Mouse (Mus musculus) embryo, embryonic 10 days (tissue): ENCODE measurements around the gene Zswim1.
"Not testable (repeated sequence)": the region's sequence is repeated elsewhere in the genome, so short reads cannot be mapped to it uniquely, and the experiment has no call there.

Experiments
- DNase-seq: peaks from one replicate; pipeline ENCODE4 v3.0.0-alpha.2; 2015; ENCODE audit warnings: low spot score

Zswim1 gene

GRCm38 (mm10) chr2:164829090-164829489 lies 6.6 kb downstream of the Zswim1 start:
- DNase-seq = no peak

DNA sequence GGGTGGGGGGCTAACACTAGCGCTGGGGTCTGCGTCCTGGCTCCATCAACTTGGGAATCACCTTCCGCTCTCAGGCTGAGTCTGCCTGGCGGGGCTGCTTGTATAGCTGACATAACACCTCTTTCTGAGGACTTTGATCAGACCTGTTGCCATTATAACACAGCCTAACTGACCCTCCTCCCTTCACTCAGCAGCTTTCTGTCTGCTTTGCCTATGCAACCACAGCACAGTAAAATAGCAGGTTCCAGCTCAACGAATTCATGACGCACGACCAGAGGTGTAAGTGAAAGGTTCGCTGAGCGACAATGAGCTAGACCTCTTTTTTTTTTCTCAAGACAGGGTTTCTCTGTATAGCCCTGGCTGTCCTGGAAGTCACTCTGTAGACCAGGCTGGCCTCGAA lies 8.5 kb downstream of the Zswim1 start:
- DNase-seq = no peak

GRCm38 (mm10) chr2:164832032-164832747 lies 9.7 kb downstream of the Zswim1 start:
- DNase-seq = no peak

DNA sequence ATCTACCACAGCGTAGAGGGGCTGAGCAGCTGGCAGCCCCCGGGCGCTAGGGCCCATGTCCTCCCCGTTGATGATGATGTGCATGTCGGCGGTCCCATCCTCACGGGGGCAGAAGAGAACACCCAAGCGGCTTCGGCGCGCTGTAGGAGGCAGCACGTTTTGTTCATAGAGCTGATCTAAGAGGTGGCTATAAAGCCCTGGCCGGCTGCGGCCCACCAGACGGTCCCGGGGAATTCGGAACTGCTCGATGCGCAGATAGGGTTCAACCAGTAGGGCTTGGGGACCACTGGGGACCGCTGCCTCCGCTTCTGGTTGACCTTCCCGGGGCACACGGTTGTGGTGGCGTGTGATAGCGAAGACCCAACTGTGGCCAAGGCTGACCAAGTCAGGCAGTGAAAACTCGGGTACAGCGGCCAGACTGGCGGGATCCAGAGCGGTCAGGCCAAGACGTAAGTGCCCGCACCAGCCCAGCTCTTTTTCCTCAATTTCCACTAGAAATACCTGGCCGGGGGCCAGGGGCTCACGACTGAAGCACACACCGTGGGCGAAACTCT lies 10.3 kb downstream of the Zswim1 start, which contains the start of gene Ctsa:
Gene Ctsa, plus strand, starts transcription at position 126 of the 554 bp plus-strand sequence.
- DNase-seq = peak; percentile 88

DNA sequence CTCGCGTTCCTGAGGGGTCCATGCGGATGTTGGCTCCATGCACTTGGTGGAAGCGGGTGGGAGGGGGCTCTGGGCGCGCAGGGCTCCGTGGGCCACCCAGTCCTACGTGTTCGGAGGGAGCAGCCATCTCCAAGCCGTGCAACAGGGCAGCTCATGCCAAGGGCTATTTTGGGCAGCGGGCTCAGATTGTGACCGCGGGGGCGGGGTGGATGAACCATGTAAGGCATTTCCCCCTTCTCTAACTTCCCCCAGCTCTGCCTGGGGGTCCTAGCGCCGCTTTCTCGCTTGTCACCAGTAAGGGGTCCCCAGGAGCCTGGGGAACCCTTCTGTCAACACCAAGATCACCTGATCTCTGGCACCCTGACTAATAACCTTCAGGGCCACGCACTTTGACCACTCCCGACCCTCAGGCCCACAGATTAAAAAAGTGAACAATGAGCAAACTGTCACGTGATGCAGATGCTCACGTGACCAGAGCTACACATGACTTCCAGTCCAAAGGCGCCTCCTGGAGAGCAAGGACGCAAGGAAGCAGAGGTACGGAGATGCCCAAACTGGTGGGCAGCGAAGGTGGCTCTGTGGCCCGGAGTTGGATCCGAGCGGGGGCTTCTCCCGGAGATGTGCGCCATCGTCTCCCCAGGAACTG lies 11.0 kb downstream of the Zswim1 start, which contains the start of gene Neurl2:
Gene Neurl2, minus strand, starts transcription at position 143 of the 646 bp plus-strand sequence.
- peak; percentile 98 for DNase-seq

DNA sequence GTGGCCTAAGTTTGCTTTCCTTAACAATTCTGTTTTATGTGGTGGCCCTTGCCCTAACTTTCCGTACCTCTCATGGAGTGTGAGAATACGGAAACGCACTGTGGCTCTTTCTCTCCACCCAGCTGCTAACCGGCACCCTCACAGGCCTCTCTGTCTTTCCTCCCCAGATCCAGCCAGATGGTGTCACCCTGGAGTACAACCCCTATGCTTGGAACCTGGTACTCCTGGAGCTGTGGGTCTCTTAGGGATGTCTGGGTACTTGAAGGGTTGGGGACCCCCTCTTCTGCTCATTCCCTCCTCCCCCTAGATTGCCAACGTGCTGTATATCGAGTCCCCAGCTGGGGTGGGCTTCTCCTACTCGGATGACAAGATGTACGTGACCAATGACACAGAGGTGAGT lies 12.0 kb downstream of the Zswim1 start:
- DNase-seq = no peak

- DNase-seq = no peak
Measured at GRCm38 (mm10) chr2:164835164-164835563, 12.7 kb downstream of the Zswim1 start.

- no peak for DNase-seq
Measured at GRCm38 (mm10) chr2:164845782-164846181, 23.3 kb downstream of the Zswim1 start.

- DNase-seq = no peak
Measured at GRCm38 (mm10) chr2:164850061-164850460, 27.6 kb downstream of the Zswim1 start.

- DNase-seq = not testable (repeated sequence)
Measured at GRCm38 (mm10) chr2:164855572-164855971, 33.1 kb downstream of the Zswim1 start.

DNA sequence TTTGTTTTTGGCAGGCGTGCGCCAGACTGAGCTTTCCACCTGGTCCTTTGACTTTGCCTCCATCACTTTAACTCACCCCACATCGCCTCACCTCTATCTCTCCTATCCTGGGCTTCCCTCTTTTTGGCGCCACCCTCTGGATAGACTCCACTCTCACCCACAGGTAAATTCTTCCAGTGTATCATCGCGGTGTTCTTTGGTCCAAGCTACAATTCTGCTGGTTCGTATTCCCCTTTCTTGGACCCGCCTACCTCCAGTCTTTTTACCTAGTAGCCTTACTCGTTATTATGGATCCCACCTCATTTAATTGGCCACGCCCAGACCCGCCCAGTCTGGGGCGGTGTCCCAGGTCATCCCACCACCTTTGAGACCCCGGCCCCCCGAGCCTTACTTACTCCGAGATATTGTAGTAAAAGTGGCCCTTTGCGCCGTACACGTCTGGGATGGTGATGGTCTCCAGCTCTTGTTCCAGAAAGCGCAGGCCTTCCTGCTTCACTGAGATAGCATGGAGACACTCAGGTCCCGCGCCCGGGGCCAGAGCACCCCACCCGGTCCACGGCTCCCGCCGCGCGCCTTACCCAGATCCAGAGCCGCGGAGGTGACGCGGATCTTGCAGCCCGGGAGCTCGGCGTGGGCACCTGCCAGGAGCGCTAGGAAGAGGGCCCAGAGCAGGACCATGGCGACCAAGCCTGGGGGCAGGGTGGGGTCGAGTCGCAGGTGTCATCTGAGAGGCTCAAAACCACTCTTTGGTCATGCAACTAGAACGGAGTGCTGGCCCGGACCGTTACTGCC lies 34.0 kb downstream of the Zswim1 start:
- peak; percentile 35 for DNase-seq

GRCm38 (mm10) chr2:164857101-164857821 lies 34.8 kb downstream of the Zswim1 start, which contains the start of gene Pltp:
Gene Pltp (minus strand): TSS chr2:164857711.
- DNase-seq = peak; percentile 86

GRCm38 (mm10) chr2:164857842-164858553 lies 35.5 kb downstream of the Zswim1 start:
- peak; percentile 52 for DNase-seq

- peak; percentile 40 for DNase-seq
Measured at GRCm38 (mm10) chr2:164859155-164859554, 36.7 kb downstream of the Zswim1 start.

DNA sequence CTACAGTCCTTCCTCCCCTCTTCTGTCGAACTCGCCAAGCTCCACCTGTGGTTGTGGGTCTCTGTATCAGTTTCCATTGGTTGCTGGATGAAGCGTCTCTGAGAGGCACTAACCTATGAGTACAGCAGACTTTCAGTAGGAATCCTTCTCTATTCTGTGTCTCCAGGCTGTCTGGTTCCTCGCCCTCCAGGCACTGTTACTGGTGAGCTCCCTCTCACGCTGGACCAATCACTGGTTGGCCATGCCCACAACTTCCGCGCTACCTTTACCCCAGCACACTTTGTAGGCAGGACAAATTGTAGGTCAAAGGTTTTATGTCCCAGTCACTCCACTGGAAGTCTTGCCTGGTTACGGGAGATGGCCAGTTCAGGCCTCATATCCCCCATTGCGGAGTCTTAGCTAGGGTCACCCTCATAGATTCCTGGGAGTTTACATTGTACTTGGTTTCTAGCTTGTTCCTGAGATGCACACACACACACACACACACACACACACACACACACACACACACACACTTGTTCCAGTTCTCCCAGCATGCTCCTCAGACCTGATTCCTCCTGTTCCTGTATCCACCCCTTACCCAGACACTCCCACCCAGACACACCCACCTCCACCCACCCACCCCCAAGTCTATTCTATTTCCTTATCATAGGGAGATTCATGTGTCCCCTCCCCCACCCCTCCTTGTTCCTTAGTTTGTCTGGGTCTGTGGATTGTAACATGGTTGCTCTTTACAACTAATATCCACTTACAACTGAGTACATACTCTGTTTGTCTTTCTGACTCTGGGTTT lies 37.4 kb downstream of the Zswim1 start:
- no peak for DNase-seq

DNA sequence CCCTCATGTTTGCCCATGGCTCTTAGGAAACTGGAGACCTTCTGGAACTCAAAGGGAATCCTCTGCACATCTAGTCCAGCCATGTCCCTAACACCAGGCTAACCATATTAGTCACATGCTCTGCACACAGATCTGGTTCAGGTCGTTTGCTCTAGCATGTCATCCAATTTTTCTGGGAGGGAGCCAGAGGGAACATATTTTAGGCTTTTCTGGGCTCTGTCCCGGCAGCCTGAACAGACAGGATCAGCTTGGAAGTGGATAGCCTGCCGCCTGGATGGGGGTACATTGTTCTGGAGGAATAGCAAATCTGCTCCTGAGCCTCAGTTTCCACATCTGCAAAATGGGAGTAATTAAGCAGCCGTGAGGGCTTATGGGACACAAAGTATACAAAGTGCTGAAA lies 38.6 kb downstream of the Zswim1 start:
- no peak for DNase-seq

GRCm38 (mm10) chr2:164862179-164862861 lies 39.8 kb downstream of the Zswim1 start:
- peak; percentile 70 for DNase-seq

GRCm38 (mm10) chr2:164863411-164863810 lies 40.9 kb downstream of the Zswim1 start:
- DNase-seq = not testable (repeated sequence)

DNA sequence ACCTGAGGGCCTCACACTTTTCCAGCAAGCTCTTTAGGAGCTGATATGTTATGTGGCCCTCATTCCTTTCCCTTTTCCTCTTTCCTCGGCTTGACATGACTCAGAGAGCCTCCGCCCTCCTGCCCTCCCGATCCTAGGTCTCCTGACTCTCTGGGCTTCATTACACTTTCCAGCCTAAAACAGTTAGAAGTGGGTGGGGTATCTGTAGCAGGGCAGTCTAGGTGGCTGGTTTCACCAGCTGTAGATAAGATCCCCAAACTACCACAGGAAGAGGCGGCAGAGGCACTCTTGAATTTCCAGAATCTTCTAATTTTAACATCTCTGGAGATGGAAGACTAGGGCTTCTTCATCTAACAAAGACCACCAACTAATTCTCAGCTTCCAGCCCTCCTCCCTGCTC lies 42.1 kb downstream of the Zswim1 start:
- DNase-seq = no peak
